Mouse (Mus musculus): Measurements from ENCODE around the gene Epha3. TPM values are rescaled to one million over a fixed set of nuclear protein-coding genes. Genes with fewer than 3 reads are reported as not detected.

The Epha3 gene
- total RNA-seq, 4 experiments from 2014 or later = 8.6 to 10.9 (median 9.7) TPM

GRCm38 (mm10) chr16:63792084-63792483 lies 71.9 kb downstream of the Epha3 start:
- DNase-seq (ENCODE audit: low spot score in 2 of 2) = no peak

- DNase-seq (ENCODE audit: low spot score in 2 of 2) = no peak
These were observed 80.4 kb downstream of the Epha3 start for GRCm38 (mm10) chr16:63783544-63783943.

- DNase-seq (ENCODE audit: low spot score in 2 of 2) = no peak
These were observed 81.9 kb downstream of the Epha3 start for GRCm38 (mm10) chr16:63782101-63782500.

- no peak for DNase-seq (ENCODE audit: low spot score in 2 of 2)
These were observed 83.8 kb downstream of the Epha3 start for GRCm38 (mm10) chr16:63780151-63780550.

- DNase-seq (ENCODE audit: low spot score in 2 of 2) = no peak
These were observed 86.2 kb downstream of the Epha3 start for GRCm38 (mm10) chr16:63777811-63778210.

GRCm38 (mm10) chr16:63772566-63772965 lies 91.4 kb downstream of the Epha3 start:
- DNase-seq (ENCODE audit: low spot score in 2 of 2) = no peak

- no peak for DNase-seq (ENCODE audit: low spot score in 2 of 2)
These were observed 96.4 kb downstream of the Epha3 start for GRCm38 (mm10) chr16:63767589-63767988.

- no peak for DNase-seq (ENCODE audit: low spot score in 2 of 2)
These were observed 102.8 kb downstream of the Epha3 start for GRCm38 (mm10) chr16:63761177-63761576.

GRCm38 (mm10) chr16:63760112-63760511 lies 103.9 kb downstream of the Epha3 start:
- DNase-seq (ENCODE audit: low spot score in 2 of 2) = no peak

GRCm38 (mm10) chr16:63753052-63753451 lies 110.9 kb downstream of the Epha3 start:
- DNase-seq (ENCODE audit: low spot score in 2 of 2) = no peak

GRCm38 (mm10) chr16:63747817-63748216 lies 116.2 kb downstream of the Epha3 start:
- no peak for DNase-seq (ENCODE audit: low spot score in 2 of 2)

- DNase-seq (ENCODE audit: low spot score in 2 of 2) = no peak
These were observed 118.5 kb downstream of the Epha3 start for GRCm38 (mm10) chr16:63745465-63745864.

GRCm38 (mm10) chr16:63743208-63743854 lies 120.6 kb downstream of the Epha3 start:
- no peak for DNase-seq (ENCODE audit: low spot score in 2 of 2)

- DNase-seq (ENCODE audit: low spot score in 2 of 2) = no peak
These were observed 144.7 kb downstream of the Epha3 start for GRCm38 (mm10) chr16:63719235-63719634.

GRCm38 (mm10) chr16:63717317-63717716 lies 146.7 kb downstream of the Epha3 start:
- no peak for DNase-seq (ENCODE audit: low spot score in 2 of 2)

GRCm38 (mm10) chr16:63706912-63707868 lies 156.8 kb downstream of the Epha3 start:
- no peak for DNase-seq (ENCODE audit: low spot score in 2 of 2)

- no peak for DNase-seq (ENCODE audit: low spot score in 2 of 2)
These were observed 174.6 kb downstream of the Epha3 start for GRCm38 (mm10) chr16:63689371-63689770.

- DNase-seq (ENCODE audit: low spot score in 2 of 2) = no peak
These were observed 179.8 kb downstream of the Epha3 start for GRCm38 (mm10) chr16:63684211-63684610.

- DNase-seq (ENCODE audit: low spot score in 2 of 2) = no peak
These were observed 189.5 kb downstream of the Epha3 start for GRCm38 (mm10) chr16:63674426-63674825.

- peak in 1 of 2 experiments; percentile 21 for DNase-seq (ENCODE audit: low spot score in 2 of 2)
These were observed 190.6 kb downstream of the Epha3 start for GRCm38 (mm10) chr16:63673236-63673840.

GRCm38 (mm10) chr16:63665897-63666464 lies 198.0 kb downstream of the Epha3 start:
- DNase-seq (ENCODE audit: low spot score in 2 of 2) = no peak

Data from left cerebral cortex, adult 8-10 months (tissue).